ENCODE assay signal across 9 mouse cellular contexts in genomic region chr11:61659011-61659858, GRCm38 (mm10). TPM values are rescaled to one million over a fixed set of nuclear protein-coding genes. Genes with fewer than 3 reads are reported as not detected.
DNase-seq lines count a peak whose midpoint lies in the region; ATAC-seq and TF ChIP-seq lines count a peak whose summit lies in the region.
"Had no signal": no experiment of that assay in that cellular context is flagged by ENCODE, and none has a peak within 500 bp of the region (broad histone marks: within the 10 kb centered on the region; RNA-seq: fewer than 3 reads in every experiment).

No protein-coding gene starts in this region.

- ATAC-seq in hindbrain, postnatal 0 days, result no peak
- no peak for ATAC-seq in hindbrain, embryonic 14.5 days (ENCODE audit: low FRiP score)
- no peak for ATAC-seq in midbrain, postnatal 0 days (ENCODE audit: low FRiP score)
- no peak for ATAC-seq in midbrain, embryonic 13.5 days
- no peak for ATAC-seq in intestine, embryonic 15.5 days

- no peak for TF ChIP-seq CTCF in hindbrain, postnatal 0 days (IDR thresholded peaks at IDR 0.05; ENCODE audit: low read depth)
- TF ChIP-seq CTCF in midbrain, postnatal 0 days (IDR thresholded peaks at IDR 0.05), result no peak

- H3K4me1 ChIP-seq in hindbrain, postnatal 0 days (ENCODE audit: insufficient read depth, low read length), result peaks cover 11% of the 10 kb centered on the region; the same call in 1 of the 2 replicates
- no peaks in the 10 kb centered on the region for H3K4me1 ChIP-seq in hindbrain, embryonic 14.5 days (replicated peaks; ENCODE audit: control insufficient read depth, insufficient read depth, low read length)
- no peaks in the 10 kb centered on the region for H3K4me1 ChIP-seq in midbrain, postnatal 0 days (ENCODE audit: insufficient read depth, low read length)
- no peaks in the 10 kb centered on the region for H3K4me1 ChIP-seq in midbrain, embryonic 13.5 days (replicated peaks)
- H3K4me1 ChIP-seq in intestine, embryonic 15.5 days (replicated peaks), result 0 out of 2 replicates have a peak, but pooled peaks cover 3% of the 10 kb centered on the region
- H3K4me1 ChIP-seq: liver, embryonic 15.5 days had no signal

- no peak overlapping the region for H3K27ac ChIP-seq in hindbrain, postnatal 0 days
- no peak overlapping the region for H3K27ac ChIP-seq in hindbrain, embryonic 14.5 days
- no peak overlapping the region for H3K27ac ChIP-seq in midbrain, postnatal 0 days (ENCODE audit: low read depth, low read length)
- H3K27ac ChIP-seq in midbrain, embryonic 13.5 days, result no peak overlapping the region
- no peak overlapping the region for H3K27ac ChIP-seq in intestine, embryonic 15.5 days
- H3K27ac ChIP-seq: liver, embryonic 15.5 days had no signal

- no peak overlapping the region for H3K4me3 ChIP-seq in hindbrain, postnatal 0 days (ENCODE audit: low read length)
- no peak overlapping the region for H3K4me3 ChIP-seq in hindbrain, embryonic 14.5 days (replicated peaks; ENCODE audit: low read length)
- H3K4me3 ChIP-seq in midbrain, postnatal 0 days (ENCODE audit: low read depth, low read length), result no peak overlapping the region
- no peak overlapping the region for H3K4me3 ChIP-seq in midbrain, embryonic 13.5 days (replicated peaks)
- no peak overlapping the region for H3K4me3 ChIP-seq in intestine, embryonic 15.5 days (replicated peaks)
- H3K4me3 ChIP-seq: liver, embryonic 15.5 days had no signal

- WGBS in hindbrain, postnatal 0 days, result 72% methylated on average over 4 of the region's 4 CpGs
- WGBS in hindbrain, embryonic 14.5 days, result 80% methylated on average over 4 of the region's 4 CpGs
- 84% methylated on average over 4 of the region's 4 CpGs for WGBS in midbrain, postnatal 0 days
- 84% methylated on average over 4 of the region's 4 CpGs for WGBS in midbrain, embryonic 13.5 days
- 87% methylated on average over 4 of the region's 4 CpGs for WGBS in intestine, embryonic 15.5 days

- H3K9ac ChIP-seq in hindbrain, postnatal 0 days (replicated peaks; ENCODE audit: low read length), result no peak overlapping the region
- H3K9ac ChIP-seq in hindbrain, embryonic 14.5 days, result no peak overlapping the region
- H3K9ac ChIP-seq in midbrain, postnatal 0 days (replicated peaks; ENCODE audit: low read length, poor library complexity, severe bottlenecking), result no peak overlapping the region
- H3K9ac ChIP-seq in midbrain, embryonic 13.5 days (replicated peaks), result no peak overlapping the region
- H3K9ac ChIP-seq in intestine, embryonic 15.5 days, result no peak overlapping the region
- H3K9ac ChIP-seq: liver, embryonic 15.5 days had no signal

- H3K27me3 ChIP-seq in hindbrain, postnatal 0 days (ENCODE audit: insufficient read depth, low read length), result no peaks in the 10 kb centered on the region
- H3K27me3 ChIP-seq in hindbrain, embryonic 14.5 days (ENCODE audit: control insufficient read depth, insufficient read depth, low read length), result no peaks in the 10 kb centered on the region
- H3K27me3 ChIP-seq in midbrain, postnatal 0 days (ENCODE audit: insufficient read depth, low read length), result no peaks in the 10 kb centered on the region
- H3K27me3 ChIP-seq in midbrain, embryonic 13.5 days, result no peaks in the 10 kb centered on the region
- H3K27me3 ChIP-seq in intestine, embryonic 15.5 days (replicated peaks), result no peaks in the 10 kb centered on the region
- H3K27me3 ChIP-seq: liver, embryonic 15.5 days had no signal

- H3K9me3 ChIP-seq in hindbrain, postnatal 0 days (ENCODE audit: low read length), result no peaks in the 10 kb centered on the region
- H3K9me3 ChIP-seq in hindbrain, embryonic 14.5 days (ENCODE audit: control insufficient read depth, low read length), result no peaks in the 10 kb centered on the region
- no peaks in the 10 kb centered on the region for H3K9me3 ChIP-seq in midbrain, postnatal 0 days (ENCODE audit: low read length)
- H3K9me3 ChIP-seq in midbrain, embryonic 13.5 days, result no peaks in the 10 kb centered on the region
- no peaks in the 10 kb centered on the region for H3K9me3 ChIP-seq in intestine, embryonic 15.5 days
- H3K9me3 ChIP-seq: liver, embryonic 15.5 days had no signal

- no peaks in the 10 kb centered on the region for H3K36me3 ChIP-seq in hindbrain, postnatal 0 days (ENCODE audit: insufficient read depth, low read length)
- H3K36me3 ChIP-seq in hindbrain, embryonic 14.5 days (replicated peaks; ENCODE audit: control insufficient read depth, insufficient read depth), result no peaks in the 10 kb centered on the region
- H3K36me3 ChIP-seq in midbrain, postnatal 0 days (ENCODE audit: insufficient read depth, low read length), result no peaks in the 10 kb centered on the region
- H3K36me3 ChIP-seq in midbrain, embryonic 13.5 days, result no peaks in the 10 kb centered on the region
- H3K36me3 ChIP-seq in intestine, embryonic 15.5 days, result no peaks in the 10 kb centered on the region
- H3K36me3 ChIP-seq: liver, embryonic 15.5 days had no signal

- peak; percentile 42 for DNase-seq in hindbrain, postnatal 0 days (ENCODE audit: low spot score)
- no peak for DNase-seq in hindbrain, embryonic 14.5 days (ENCODE audit: low spot score)
- DNase-seq in midbrain, postnatal 0 days (ENCODE audit: low spot score), result peak; percentile 37
- DNase-seq in cerebellum, adult 9-10 months, result peak; percentile 79
- peak; percentile 43 to 54 for DNase-seq in kidney, postnatal 36 days
- no peak for DNase-seq in c-Kit-positive CD71-positive TER-119-positive erythroid progenitor cells, embryonic 14.5 days (ENCODE audit: low spot score)

- no peak overlapping the region for H3K4me2 ChIP-seq in hindbrain, postnatal 0 days (ENCODE audit: low read depth, low read length)
- H3K4me2 ChIP-seq in hindbrain, embryonic 14.5 days (replicated peaks), result no peak overlapping the region
- no peak overlapping the region for H3K4me2 ChIP-seq in midbrain, postnatal 0 days (ENCODE audit: low read depth, low read length, poor library complexity, severe bottlenecking)
- no peak overlapping the region for H3K4me2 ChIP-seq in midbrain, embryonic 13.5 days (replicated peaks)
- no peak overlapping the region for H3K4me2 ChIP-seq in intestine, embryonic 15.5 days (replicated peaks)
- H3K4me2 ChIP-seq: liver, embryonic 15.5 days had no signal

RNA-seq across cellular contexts. Expression of gene Grap, which starts 6.2 kb away (rescaled TPM):
- 7.4 and 11.9 TPM in 2 replicates for total RNA-seq in hindbrain, postnatal 0 days (2014; rRNA removed)
- polyA plus RNA-seq in hindbrain, postnatal 0 days (2015; fragmentation: Nextera tagmentation; extraction: Ambion mirVana), result 7.7 and 8.1 TPM in 2 replicates
- 8.1 and 10.1 TPM in 2 replicates for polyA plus RNA-seq in hindbrain, embryonic 14.5 days (2014; fragmentation: Nextera tagmentation; extraction: Ambion mirVana)
- 5.1 and 6.6 TPM in 2 replicates for total RNA-seq in midbrain, postnatal 0 days (2014; rRNA removed)
- 5.8 and 5.9 TPM in 2 replicates for polyA plus RNA-seq in midbrain, postnatal 0 days (2015; fragmentation: Nextera tagmentation; extraction: Ambion mirVana)
- 9.0 and 11.1 TPM in 2 replicates for polyA plus RNA-seq in midbrain, embryonic 13.5 days (2015; fragmentation: Nextera tagmentation; extraction: Ambion mirVana)
- polyA plus RNA-seq in intestine, embryonic 15.5 days (2015; fragmentation: Nextera tagmentation; extraction: Ambion mirVana), result 7.1 and 7.6 TPM in 2 replicates

RNA-seq across cellular contexts. Expression of gene Fam83g, which starts 24.7 kb away (rescaled TPM):
- total RNA-seq in hindbrain, postnatal 0 days (2014; rRNA removed), result 0.11 and 0.21 TPM in 2 replicates
- 0.10 TPM in 2 replicates for polyA plus RNA-seq in hindbrain, postnatal 0 days (2015; fragmentation: Nextera tagmentation; extraction: Ambion mirVana)
- polyA plus RNA-seq in hindbrain, embryonic 14.5 days (2014; fragmentation: Nextera tagmentation; extraction: Ambion mirVana), result 0.20 TPM in 2 replicates
- total RNA-seq in midbrain, postnatal 0 days (2014; rRNA removed), result 0.60 TPM in 1 of 2 replicates, not detected in the other
- 0.06 and 0.16 TPM in 2 replicates for polyA plus RNA-seq in midbrain, postnatal 0 days (2015; fragmentation: Nextera tagmentation; extraction: Ambion mirVana)
- polyA plus RNA-seq in midbrain, embryonic 13.5 days (2015; fragmentation: Nextera tagmentation; extraction: Ambion mirVana), result 0.17 and 0.24 TPM in 2 replicates
- 7.4 and 7.9 TPM in 2 replicates for polyA plus RNA-seq in intestine, embryonic 15.5 days (2015; fragmentation: Nextera tagmentation; extraction: Ambion mirVana)

Comparison
In these comparisons a context has a peak if more than half of its experiments do, and no peak if none do; other contexts are left out.
1. DNase-seq: peak in hindbrain, postnatal 0 days (single experiment), midbrain, postnatal 0 days (single experiment), cerebellum, adult 9-10 months (single experiment) and kidney, postnatal 36 days (2 of 2); none in hindbrain, embryonic 14.5 days (single experiment) and c-Kit-positive CD71-positive TER-119-positive erythroid progenitor cells, embryonic 14.5 days (single experiment).